Mouse (Mus musculus): ENCODE measurements around the gene Trpc4. TPM values are rescaled to one million over a fixed set of nuclear protein-coding genes. Genes with fewer than 3 reads are reported as not detected.

Gene Trpc4
- polyA plus RNA-seq, 1 experiment from 2014 or later = 0.41 TPM

DNA sequence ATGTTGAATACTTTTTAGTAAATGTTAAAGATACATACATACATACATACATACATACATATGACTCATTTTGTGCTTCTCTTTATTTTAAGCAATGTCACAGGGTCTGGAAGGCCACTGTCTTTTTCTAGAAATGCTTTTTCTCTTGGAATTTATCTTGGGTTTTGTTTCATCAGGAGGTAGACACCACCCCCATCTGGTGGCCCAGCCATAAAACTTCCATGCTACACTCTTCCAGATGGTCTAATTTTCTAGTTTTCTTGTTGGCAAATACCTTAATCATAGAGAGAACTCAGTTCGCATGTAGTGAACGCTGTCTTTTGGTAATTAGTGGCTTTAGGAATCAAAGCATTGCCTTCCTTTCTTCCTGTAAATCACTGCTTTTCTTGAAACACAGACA, 158.2 kb downstream of the Trpc4 start:
- H3K36me3 ChIP-seq (ENCODE audit: control insufficient read depth, insufficient read depth, low read length) = no peaks in the 10 kb centered on the region
- no peak for DNase-seq (ENCODE audit: low spot score)
- no peak overlapping the region for H3K4me2 ChIP-seq (ENCODE audit: low read depth, severe bottlenecking)
- no peak overlapping the region for H3K27ac ChIP-seq (replicated peaks; ENCODE audit: low read depth, low read length)
- H3K27me3 ChIP-seq (ENCODE audit: control insufficient read depth, insufficient read depth, low read length) = no peaks in the 10 kb centered on the region
- ATAC-seq (ENCODE audit: insufficient number of reproducible peaks, low FRiP score, low TSS enrichment, low read depth) = no peak
- no peaks in the 10 kb centered on the region for H3K9me3 ChIP-seq (ENCODE audit: control insufficient read depth, low read length)
- 58% methylated on average over 2 of the region's 2 CpGs for WGBS
- H3K9ac ChIP-seq (ENCODE audit: low read length) = no peak overlapping the region
- H3K4me1 ChIP-seq (ENCODE audit: control insufficient read depth, insufficient read depth, low read length) = no peaks in the 10 kb centered on the region
- H3K4me3 ChIP-seq (ENCODE audit: low read depth, low read length) = no peak overlapping the region

DNA sequence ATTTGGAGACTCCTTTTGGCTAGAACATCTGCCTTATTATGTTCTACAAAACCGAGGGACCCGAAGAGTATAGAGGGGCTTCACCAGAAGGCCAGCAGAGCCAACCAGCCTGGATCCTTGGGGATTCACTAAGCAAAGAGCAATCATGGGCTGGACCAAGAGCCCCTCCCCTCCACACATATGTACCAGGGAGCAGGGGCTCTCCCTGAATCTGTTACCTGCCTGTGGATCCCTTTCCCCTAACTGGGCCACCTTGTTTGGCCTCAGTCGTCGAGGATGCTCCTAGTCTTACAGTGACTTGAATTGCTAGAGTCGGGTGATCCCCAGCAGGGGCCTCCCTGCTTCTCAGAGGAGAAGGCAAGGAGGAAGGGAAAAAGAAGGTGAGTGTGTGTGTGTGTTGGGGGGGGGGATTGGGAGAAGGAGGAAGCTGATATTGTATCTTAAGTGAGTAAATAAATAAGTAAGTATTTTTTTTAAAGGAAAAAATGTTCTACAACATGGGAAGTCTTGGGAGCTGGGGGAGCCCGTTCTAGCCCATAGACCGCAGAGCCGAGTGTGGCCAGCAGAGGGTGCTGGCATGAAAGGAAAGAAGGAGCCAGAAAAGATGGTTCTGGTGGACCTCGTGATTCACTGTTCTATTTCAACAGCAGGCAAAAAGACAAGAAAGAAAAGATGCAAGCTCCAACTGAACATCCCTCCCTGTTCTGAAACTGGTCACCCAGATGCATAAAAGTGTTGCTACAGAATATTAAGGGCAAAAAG, 197.2 kb downstream of the Trpc4 start:
- no peaks in the 10 kb centered on the region for H3K27me3 ChIP-seq (ENCODE audit: control insufficient read depth, insufficient read depth, low read length)
- no peak overlapping the region for H3K27ac ChIP-seq (replicated peaks; ENCODE audit: low read depth, low read length)
- ATAC-seq (ENCODE audit: insufficient number of reproducible peaks, low FRiP score, low TSS enrichment, low read depth) = no peak
- no peak overlapping the region for H3K9ac ChIP-seq (ENCODE audit: low read length)
- H3K4me3 ChIP-seq (ENCODE audit: low read depth, low read length) = no peak overlapping the region
- no peaks in the 10 kb centered on the region for H3K36me3 ChIP-seq (ENCODE audit: control insufficient read depth, insufficient read depth, low read length)
- no peaks in the 10 kb centered on the region for H3K9me3 ChIP-seq (ENCODE audit: control insufficient read depth, low read length)
- no peaks in the 10 kb centered on the region for H3K4me1 ChIP-seq (ENCODE audit: control insufficient read depth, insufficient read depth, low read length)
- DNase-seq (ENCODE audit: low spot score) = peak; percentile 78
- WGBS = 26% methylated on average over 9 of the region's 9 CpGs
- H3K4me2 ChIP-seq (ENCODE audit: low read depth, severe bottlenecking) = no peak overlapping the region

DNA sequence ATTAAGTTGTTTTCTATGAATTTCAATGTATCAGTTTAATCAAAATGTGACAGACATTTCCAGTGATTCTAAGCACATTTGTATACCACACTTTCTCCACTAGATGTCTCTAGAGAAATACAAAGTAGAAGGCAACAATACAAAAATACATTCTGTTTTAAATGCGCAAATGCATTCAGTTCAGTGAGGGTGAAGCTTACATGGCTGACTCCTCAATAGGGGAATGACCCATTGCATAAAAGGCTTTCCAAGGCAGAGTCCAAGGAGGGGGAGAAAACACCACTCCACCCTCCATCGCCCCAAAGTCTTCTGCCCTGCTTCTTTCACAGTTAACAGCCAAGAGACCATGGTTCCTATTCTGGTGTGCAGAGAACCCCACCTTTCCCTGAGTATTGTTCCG, 201.7 kb downstream of the Trpc4 start:
- Histone ChIP-seq H3K36me3 (ENCODE audit: control insufficient read depth, insufficient read depth, low read length) (no peaks in the 10 kb centered on the region), H3K9me3 (ENCODE audit: control insufficient read depth, low read length) (no peaks in the 10 kb centered on the region), H3K4me3 (ENCODE audit: low read depth, low read length) (no peak overlapping the region), H3K27me3 (ENCODE audit: control insufficient read depth, insufficient read depth, low read length) (no peaks in the 10 kb centered on the region), H3K9ac (ENCODE audit: low read length) (no peak overlapping the region), H3K4me1 (ENCODE audit: control insufficient read depth, insufficient read depth, low read length) (peaks cover 4% of the 10 kb centered on the region; the same call in 1 of the 2 replicates), H3K27ac (replicated peaks; ENCODE audit: low read depth, low read length) (no peak overlapping the region), H3K4me2 (ENCODE audit: low read depth, severe bottlenecking) (no peak overlapping the region)
- ATAC-seq (ENCODE audit: insufficient number of reproducible peaks, low FRiP score, low TSS enrichment, low read depth) = no peak
- DNase-seq (ENCODE audit: low spot score) = peak; percentile 23
- WGBS = 78% methylated on average over 3 of the region's 3 CpGs

DNA sequence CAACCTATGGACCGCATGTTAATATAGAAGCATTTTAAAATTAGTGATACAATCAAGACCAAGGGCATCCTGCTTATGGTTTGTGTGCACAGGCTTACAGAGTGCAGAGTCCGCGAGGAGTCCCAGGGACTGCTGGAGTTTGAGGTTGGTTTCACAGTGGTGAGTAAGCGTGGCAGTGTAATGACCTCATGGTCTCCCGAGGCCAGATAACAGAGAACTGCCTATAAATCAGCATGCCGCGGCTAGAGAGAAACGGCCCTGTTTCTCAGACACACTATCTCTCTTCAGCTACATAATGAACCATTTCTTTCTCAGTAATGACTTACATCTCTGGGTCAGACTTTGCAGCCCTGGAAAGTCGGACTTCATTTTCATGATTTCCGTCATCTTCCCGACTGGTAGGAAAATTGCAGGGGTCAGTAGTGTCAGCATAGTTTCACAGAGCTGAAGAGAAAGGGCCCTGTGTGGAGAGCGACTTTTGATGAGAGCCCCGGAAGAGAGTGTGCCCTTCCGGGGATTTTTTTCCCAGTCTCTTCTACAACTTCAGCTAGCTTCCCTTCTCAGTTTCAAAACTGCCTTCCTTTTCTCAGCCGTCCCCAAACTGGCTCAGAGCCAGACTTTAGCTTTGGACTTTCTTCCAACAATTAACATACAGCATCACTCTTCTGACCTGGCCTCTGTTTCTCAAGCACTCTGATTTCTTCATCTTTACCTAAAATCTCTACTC, 202.8 kb downstream of the Trpc4 start:
- H3K36me3 ChIP-seq (ENCODE audit: control insufficient read depth, insufficient read depth, low read length) = no peaks in the 10 kb centered on the region
- H3K27ac ChIP-seq (replicated peaks; ENCODE audit: low read depth, low read length) = no peak overlapping the region
- DNase-seq (ENCODE audit: low spot score) (peak; percentile 60), ATAC-seq (ENCODE audit: insufficient number of reproducible peaks, low FRiP score, low TSS enrichment, low read depth) (0 out of 2 replicates have a peak, but pooled peaks have one; percentile 28)
- no peak overlapping the region for H3K9ac ChIP-seq (ENCODE audit: low read length)
- H3K4me1 ChIP-seq (ENCODE audit: control insufficient read depth, insufficient read depth, low read length) = peaks cover 4% of the 10 kb centered on the region; the same call in 1 of the 2 replicates
- H3K27me3 ChIP-seq (ENCODE audit: control insufficient read depth, insufficient read depth, low read length) = no peaks in the 10 kb centered on the region
- no peaks in the 10 kb centered on the region for H3K9me3 ChIP-seq (ENCODE audit: control insufficient read depth, low read length)
- peak overlapping the region; percentile 14; the same call in 1 of the 2 replicates for H3K4me2 ChIP-seq (ENCODE audit: low read depth, severe bottlenecking)
- whole genome bisulfite sequencing = 20% methylated on average over 15 of the region's 15 CpGs
- no peak overlapping the region for H3K4me3 ChIP-seq (ENCODE audit: low read depth, low read length)

DNA sequence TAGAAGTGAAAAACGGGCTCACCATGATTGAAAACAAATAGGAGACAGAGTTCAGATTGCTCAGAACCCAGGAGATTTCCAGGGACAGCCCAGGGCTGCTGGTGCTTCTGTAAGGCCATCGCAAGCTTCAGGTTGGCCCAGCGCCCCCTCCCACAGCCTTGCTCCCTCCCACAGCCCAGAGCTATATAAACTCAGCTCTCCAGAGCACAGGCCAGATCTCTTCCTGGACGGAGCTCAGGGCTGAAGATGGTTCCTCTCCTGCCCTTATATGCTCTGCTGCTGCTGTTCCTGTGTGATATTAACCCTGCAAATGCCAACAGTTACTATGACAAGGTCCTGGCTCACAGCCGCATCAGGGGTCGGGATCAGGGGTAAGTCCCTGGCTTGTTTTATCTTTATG, 205.1 kb downstream of the Trpc4 start, which contains the start of gene Postn:
Gene Postn (plus strand): TSS at position 213 of the 400 bp plus-strand sequence.
- 40% methylated on average over 6 of the region's 6 CpGs for WGBS
- no peaks in the 10 kb centered on the region for H3K9me3 ChIP-seq (ENCODE audit: control insufficient read depth, low read length)
- no peaks in the 10 kb centered on the region for H3K36me3 ChIP-seq (ENCODE audit: control insufficient read depth, insufficient read depth, low read length)
- ATAC-seq (ENCODE audit: insufficient number of reproducible peaks, low FRiP score, low TSS enrichment, low read depth) (no peak), DNase-seq (ENCODE audit: low spot score) (no peak)
- H3K4me3 ChIP-seq (ENCODE audit: low read depth, low read length) = no peak within 1 kb of the TSS
- H3K27ac ChIP-seq (replicated peaks; ENCODE audit: low read depth, low read length) = no peak within 1 kb of the TSS
- H3K27me3 ChIP-seq (ENCODE audit: control insufficient read depth, insufficient read depth, low read length) = no peaks in the 10 kb centered on the region
- no peak within 1 kb of the TSS for H3K9ac ChIP-seq (ENCODE audit: low read length)
- H3K4me1 ChIP-seq (ENCODE audit: control insufficient read depth, insufficient read depth, low read length) = peaks cover 4% of the 10 kb centered on the region; the same call in 1 of the 2 replicates
- no peak within 1 kb of the TSS for H3K4me2 ChIP-seq (ENCODE audit: low read depth, severe bottlenecking)

DNA sequence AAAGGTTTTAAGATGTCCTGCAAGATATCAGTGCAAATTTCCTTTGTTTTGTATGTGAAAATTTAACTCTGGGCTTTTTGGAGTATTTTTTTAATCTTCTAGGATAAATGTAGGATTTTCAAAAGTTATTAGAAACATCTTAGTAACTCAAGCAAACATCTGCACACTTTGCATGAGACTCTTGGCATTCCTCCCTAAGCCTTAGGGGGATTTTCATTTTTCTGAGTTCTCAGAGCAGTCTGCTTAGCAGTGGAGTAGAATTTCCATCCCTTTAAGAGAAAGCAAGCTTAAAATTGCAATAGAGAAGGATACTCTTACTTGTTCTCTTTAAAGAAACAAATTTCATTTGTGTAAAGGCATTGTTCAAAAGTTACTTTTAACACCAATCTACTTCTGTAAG, 205.8 kb downstream of the Trpc4 start:
- Histone ChIP-seq H3K4me3 (ENCODE audit: low read depth, low read length) (no peak overlapping the region), H3K9ac (ENCODE audit: low read length) (no peak overlapping the region), H3K27me3 (ENCODE audit: control insufficient read depth, insufficient read depth, low read length) (no peaks in the 10 kb centered on the region), H3K4me1 (ENCODE audit: control insufficient read depth, insufficient read depth, low read length) (peaks cover 4% of the 10 kb centered on the region; the same call in 1 of the 2 replicates), H3K4me2 (ENCODE audit: low read depth, severe bottlenecking) (no peak overlapping the region), H3K36me3 (ENCODE audit: control insufficient read depth, insufficient read depth, low read length) (no peaks in the 10 kb centered on the region), H3K27ac (replicated peaks; ENCODE audit: low read depth, low read length) (no peak overlapping the region), H3K9me3 (ENCODE audit: control insufficient read depth, low read length) (no peaks in the 10 kb centered on the region)
- ATAC-seq (ENCODE audit: insufficient number of reproducible peaks, low FRiP score, low TSS enrichment, low read depth) (no peak), DNase-seq (ENCODE audit: low spot score) (no peak)

Other genes with a start within 250 kb of the Trpc4 start
- gene Postn, start 205.1 kb downstream of the Trpc4 start, polyA plus RNA-seq (2014; fragmentation: Nextera tagmentation; extraction: Ambion mirVana) = 13.6 and 15.2 TPM in 2 replicates

Measured in limb, embryonic 11.5 days (tissue).